Mouse (Mus musculus): ENCODE data around the gene Olfr1281.

- no peak for TF ChIP-seq CTCF (IDR thresholded peaks at IDR 0.05; ENCODE audit: extremely low read depth, insufficient read length, insufficient replicate concordance, low read depth, low read length)
- no peak for TF ChIP-seq POLR2A (IDR thresholded peaks at IDR 0.05; ENCODE audit: low read depth, low read length)
Measured at GRCm38 (mm10) chr2:111289836-111290235, 36.5 kb upstream of the Olfr1281 start, which contains the start of gene Olfr1278.

All from small intestine, adult 2 months (tissue).